Mouse (Mus musculus) embryonic facial prominence, embryonic 11.5 days (tissue): Measurements from ENCODE around the gene Crcp. TPM values are rescaled to one million over a fixed set of nuclear protein-coding genes. Genes with fewer than 3 reads are reported as not detected.

ENCODE experiments used
- ATAC-seq: fragments of 200-750 bp; cut with Nextera tagmentation; replicated peaks from 2 replicates; pipeline ENCODE4 v1.8.0; 2017; ENCODE audit warnings: low read depth; ENCODE audit not compliant: insufficient number of reproducible peaks, low FRiP score, low TSS enrichment
- DNase-seq: peaks from one replicate; pipeline ENCODE4 v3.0.0-alpha.2; 2015; ENCODE audit warnings: low spot score
- H3K27ac ChIP-seq: fragments of 300-500 bp; sonication (generic); replicated peaks from 2 replicates; pipeline ENCODE4 v1.5.1; 2014; ENCODE audit warnings: mild to moderate bottlenecking, low read depth, low read length, control low read depth
- H3K27me3 ChIP-seq: fragments of 300-500 bp; sonication (generic); 2 replicates; pipeline ENCODE4 v1.6.1; 2014; ENCODE audit warnings: mild to moderate bottlenecking, low read length, moderate library complexity, mixed read lengths; ENCODE audit not compliant: control insufficient read depth, insufficient read depth
- H3K36me3 ChIP-seq: fragments of 300-500 bp; sonication (generic); replicated peaks from 2 replicates; pipeline ENCODE4 v1.6.1; 2014; ENCODE audit warnings: low read depth, mild to moderate bottlenecking, low read length, moderate library complexity, mixed read lengths; ENCODE audit not compliant: control insufficient read depth, insufficient read depth
- H3K4me1 ChIP-seq: fragments of 300-500 bp; sonication (generic); 2 replicates; pipeline ENCODE4 v1.6.1; 2014; ENCODE audit warnings: low read length, mixed read lengths; ENCODE audit not compliant: control insufficient read depth, insufficient read depth
- H3K4me2 ChIP-seq: fragments of 300-500 bp; sonication (generic); 2 replicates; pipeline ENCODE4 v1.6.1; 2014; ENCODE audit warnings: low read depth, mild to moderate bottlenecking, control low read depth, low read length, moderate library complexity
- H3K4me3 ChIP-seq: fragments of 300-500 bp; sonication (generic); 2 replicates; pipeline ENCODE4 v1.5.1; 2014; ENCODE audit warnings: low read depth, low read length, control low read depth
- H3K9ac ChIP-seq: fragments of 300-500 bp; sonication (generic); replicated peaks from 2 replicates; pipeline ENCODE4 v1.6.1; 2014; ENCODE audit warnings: mild to moderate bottlenecking, control low read depth, low read length
- H3K9me3 ChIP-seq: fragments of 300-500 bp; sonication (generic); replicated peaks from 2 replicates; pipeline ENCODE4 v1.6.1; 2016; ENCODE audit warnings: mild to moderate bottlenecking, low read length, inconsistent platforms, mixed read lengths; ENCODE audit not compliant: control insufficient read depth
- WGBS: fragments of 180-500 bp; shearing (Covaris S2); extraction: QIAGEN DNeasy Blood & Tissue Kit; methylation state at CpG from one replicate; pipeline ENCODE4 v1.1.7; 2014; 5-methylcytosine and 5-hydroxymethylcytosine counted together
- polyA plus RNA-seq: library from polyadenylated mRNA; unstranded; fragments of >200 nt; fragmentation: Nextera tagmentation; extraction: Ambion mirVana; gene quantifications from 2 replicates; pipeline ENCODE4 v1.2.1, GENCODE M21; 2014

Gene Crcp
- polyA plus RNA-seq, 1 experiment from 2014 or later: 30.9 TPM

GRCm38 (mm10) chr5:130073026-130073425 lies 43.9 kb downstream of the Crcp start, which contains the start of gene Tpst1:
TSS of gene Tpst1 (plus strand) at chr5:130073326.
- no peak for ATAC-seq
- WGBS: 91% methylated on average over 6 of the region's 6 CpGs

GRCm38 (mm10) chr5:130074491-130074890 lies 45.4 kb downstream of the Crcp start:
- H3K4me1 ChIP-seq: no peaks in the 10 kb centered on the region

More at GRCm38 (mm10) chr5:130073026-130073425, 43.9 kb downstream of the Crcp start, which contains the start of gene Tpst1:
- no peak within 1 kb of the TSS for H3K9ac ChIP-seq
- H3K27ac ChIP-seq: no peak within 1 kb of the TSS
- DNase-seq: no peak
- no peaks in the 10 kb centered on the region for H3K36me3 ChIP-seq
- no peak within 1 kb of the TSS for H3K4me2 ChIP-seq
- no peak within 1 kb of the TSS for H3K4me3 ChIP-seq
- no peaks in the 10 kb centered on the region for H3K9me3 ChIP-seq
- no peaks in the 10 kb centered on the region for H3K4me1 ChIP-seq
- no peaks in the 10 kb centered on the region for H3K27me3 ChIP-seq

GRCm38 (mm10) chr5:130076396-130076795 lies 47.3 kb downstream of the Crcp start:
- H3K4me2 ChIP-seq: no peak overlapping the region
- no peaks in the 10 kb centered on the region for H3K36me3 ChIP-seq
- WGBS: 65% methylated on average over 6 of the region's 6 CpGs
- no peak overlapping the region for H3K4me3 ChIP-seq
- H3K4me1 ChIP-seq: no peaks in the 10 kb centered on the region
- no peak overlapping the region for H3K27ac ChIP-seq
- no peaks in the 10 kb centered on the region for H3K27me3 ChIP-seq
- ATAC-seq (no peak), DNase-seq (no peak)
- H3K9me3 ChIP-seq: no peaks in the 10 kb centered on the region
- no peak overlapping the region for H3K9ac ChIP-seq

More at GRCm38 (mm10) chr5:130074491-130074890, 45.4 kb downstream of the Crcp start:
- Histone ChIP-seq H3K27ac (no peak overlapping the region), H3K9ac (no peak overlapping the region), H3K9me3 (no peaks in the 10 kb centered on the region), H3K4me2 (no peak overlapping the region), H3K4me3 (no peak overlapping the region), H3K27me3 (no peaks in the 10 kb centered on the region), H3K36me3 (no peaks in the 10 kb centered on the region)
- DNase-seq (no peak), ATAC-seq (no peak)
- 77% methylated on average over 6 of the region's 6 CpGs for WGBS

GRCm38 (mm10) chr5:130078096-130078833 lies 49.2 kb downstream of the Crcp start:
- no peaks in the 10 kb centered on the region for H3K9me3 ChIP-seq
- no peaks in the 10 kb centered on the region for H3K27me3 ChIP-seq
- no peak for ATAC-seq
- H3K36me3 ChIP-seq: no peaks in the 10 kb centered on the region
- no peak for DNase-seq
- WGBS: 74% methylated on average over 9 of the region's 9 CpGs
- H3K4me2 ChIP-seq: no peak overlapping the region
- H3K4me3 ChIP-seq: no peak overlapping the region
- no peaks in the 10 kb centered on the region for H3K4me1 ChIP-seq
- no peak overlapping the region for H3K27ac ChIP-seq
- peak overlapping the region; percentile 23; the same call in 1 of the 2 replicates for H3K9ac ChIP-seq

- 43% methylated on average over 6 of the region's 6 CpGs for WGBS
- H3K27ac ChIP-seq: no peak overlapping the region
These were observed 49.7 kb downstream of the Crcp start for GRCm38 (mm10) chr5:130078834-130079156.

GRCm38 (mm10) chr5:130079202-130080050 lies 50.3 kb downstream of the Crcp start:
- DNase-seq (peak; percentile 96), ATAC-seq (peak; percentile 96)
- Histone ChIP-seq H3K4me1 (no peaks in the 10 kb centered on the region), H3K9ac (peak overlapping the region; percentile 93), H3K27ac (0 out of 2 replicates have a peak overlapping the region, but pooled peaks have one; percentile 47), H3K4me3 (peak overlapping the region; percentile 79), H3K9me3 (no peaks in the 10 kb centered on the region), H3K36me3 (no peaks in the 10 kb centered on the region; the same call in 1 of the 2 replicates), H3K27me3 (no peaks in the 10 kb centered on the region), H3K4me2 (peak overlapping the region; percentile 87)
- WGBS: 1% methylated on average over 84 of the region's 86 CpGs

More at GRCm38 (mm10) chr5:130078834-130079156, 49.7 kb downstream of the Crcp start:
- peak overlapping the region; percentile 31; the same call in 1 of the 2 replicates for H3K4me2 ChIP-seq
- H3K9ac ChIP-seq: peak overlapping the region; percentile 49; the same call in 1 of the 2 replicates
- H3K4me1 ChIP-seq: no peaks in the 10 kb centered on the region
- H3K4me3 ChIP-seq: peak overlapping the region; percentile 79
- ATAC-seq (0 out of 2 replicates have a peak, but pooled peaks have one; percentile 17), DNase-seq (no peak)
- no peaks in the 10 kb centered on the region; the same call in 1 of the 2 replicates for H3K36me3 ChIP-seq
- no peaks in the 10 kb centered on the region for H3K9me3 ChIP-seq
- H3K27me3 ChIP-seq: no peaks in the 10 kb centered on the region

GRCm38 (mm10) chr5:130080051-130080681 lies 51.1 kb downstream of the Crcp start:
- H3K4me3 ChIP-seq: peak overlapping the region; percentile 79
- 69% methylated on average over 16 of the region's 16 CpGs for WGBS

More at GRCm38 (mm10) chr5:130080051-130080681, 51.1 kb downstream of the Crcp start:
- Histone ChIP-seq H3K4me1 (no peaks in the 10 kb centered on the region), H3K9ac (peak overlapping the region; percentile 93), H3K36me3 (no peaks in the 10 kb centered on the region; the same call in 1 of the 2 replicates), H3K9me3 (no peaks in the 10 kb centered on the region), H3K27ac (no peak overlapping the region), H3K27me3 (no peaks in the 10 kb centered on the region), H3K4me2 (peak overlapping the region; percentile 87)
- ATAC-seq: no peak; the same call in 1 of the 2 replicates
- peak; percentile 18 for DNase-seq
